Mouse (Mus musculus) brain, adult 2 months (tissue): ENCODE measurements at regions not wholly inside any gene's neighbourhood (a gene's known extent, or its start where the extent isn't known, plus 50 kb on each side); places are given as distances from the start of the nearest gene placed in this dataset.

Experiments
- DNase-seq: peaks from one replicate; pipeline ENCODE4 v3.0.0; 2011; ENCODE audit warnings: low read depth, low spot score

DNA sequence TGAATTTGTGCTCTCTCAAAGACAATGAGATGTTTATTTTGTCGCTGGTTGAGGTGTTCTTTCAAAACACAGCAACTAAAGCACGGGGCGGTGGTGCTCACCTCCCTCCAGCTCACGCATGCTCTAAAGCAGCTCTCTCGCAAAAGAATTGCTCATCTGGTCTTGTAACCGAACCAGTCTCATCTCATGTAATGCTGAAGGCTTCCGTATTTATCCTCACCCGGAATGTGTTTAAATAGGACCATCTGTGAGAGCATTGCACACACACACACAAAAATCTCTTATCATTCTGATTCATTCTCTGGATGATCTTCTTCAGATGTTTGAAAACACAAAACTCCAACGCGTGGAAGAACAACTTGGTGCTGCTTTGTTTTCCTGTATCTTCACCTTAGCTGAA, 138.4 kb downstream of the Irs2 start:
- peak; percentile 51 for DNase-seq

DNA sequence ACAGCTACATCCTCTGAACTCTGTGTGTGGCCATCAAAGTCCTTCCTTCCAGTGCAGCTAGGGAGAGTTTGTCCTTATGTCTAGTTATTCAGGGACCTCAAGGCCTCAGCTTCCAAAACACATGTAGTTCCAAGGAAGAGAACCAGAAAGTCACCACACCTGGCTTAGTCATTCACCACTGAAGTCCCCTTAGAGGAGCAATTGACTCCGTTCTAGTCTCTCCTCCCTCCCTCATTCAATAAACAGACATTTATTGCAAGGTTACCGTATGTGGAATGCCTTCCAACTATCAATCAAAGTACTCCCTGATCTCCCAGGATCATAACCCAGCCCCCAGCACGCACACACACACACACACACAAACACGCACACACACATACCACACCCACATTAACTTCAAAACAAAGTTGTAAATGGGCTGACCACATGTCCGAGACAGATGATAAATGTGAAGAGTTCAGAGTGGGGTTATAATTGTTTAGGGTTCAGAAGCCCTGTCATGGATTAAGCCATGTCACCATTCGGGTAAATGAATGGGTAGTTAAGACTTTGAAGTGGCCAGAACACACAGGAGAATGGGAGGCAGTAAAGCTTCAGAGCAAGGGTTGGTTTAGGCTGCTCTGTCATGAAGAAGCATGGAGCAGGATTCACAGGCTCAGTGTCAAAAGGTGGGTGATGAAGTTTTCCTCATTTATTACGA, 141.4 kb downstream of the Irs2 start:
- no peak for DNase-seq

DNA sequence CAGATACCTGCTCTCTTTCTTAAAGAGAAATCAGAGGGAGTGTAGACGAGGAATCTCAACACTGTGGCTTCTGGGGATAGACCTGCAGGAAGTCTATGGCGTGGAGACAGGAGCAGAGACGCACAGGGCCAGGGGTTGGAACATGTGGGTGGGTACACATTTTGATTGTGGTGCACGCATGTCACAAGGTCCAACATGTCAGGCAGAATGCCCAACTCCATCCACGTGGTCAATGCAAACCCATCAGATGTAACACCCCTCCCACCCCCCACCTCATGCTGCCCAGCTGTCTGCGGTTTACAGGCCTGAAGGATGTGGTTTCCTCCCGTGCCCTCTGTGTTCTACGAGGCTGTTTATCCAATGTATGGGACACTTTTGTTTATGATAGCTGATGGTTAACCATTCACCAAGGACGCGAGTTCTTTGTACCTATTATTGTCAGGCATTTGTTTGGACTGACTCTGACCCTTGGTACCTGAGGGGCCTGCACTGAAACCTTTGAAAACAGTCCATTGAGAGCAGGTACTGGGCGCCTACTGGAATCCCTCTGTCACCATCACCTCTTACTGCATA, 142.2 kb downstream of the Irs2 start:
- DNase-seq = no peak

DNA sequence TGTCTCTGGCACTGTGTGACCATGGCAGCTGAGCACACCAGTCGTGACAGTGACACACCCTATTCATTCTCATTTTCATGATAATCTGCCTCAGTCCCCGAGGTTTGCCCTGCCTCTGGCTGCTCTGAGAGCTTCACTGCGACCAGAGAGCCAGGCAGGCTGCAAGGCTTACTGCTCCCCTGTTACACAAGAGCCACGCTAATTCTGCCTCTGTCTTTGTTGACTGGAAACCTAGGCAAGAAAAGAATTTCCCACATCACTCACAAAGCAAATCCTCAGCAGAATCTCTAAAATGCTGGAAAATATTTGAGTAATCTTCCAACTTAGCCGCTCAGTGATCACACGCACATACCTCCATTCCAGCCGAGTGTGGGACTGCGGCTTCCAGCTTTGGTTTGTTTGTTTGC, 142.8 kb downstream of the Irs2 start:
- DNase-seq = peak; percentile 35

DNA sequence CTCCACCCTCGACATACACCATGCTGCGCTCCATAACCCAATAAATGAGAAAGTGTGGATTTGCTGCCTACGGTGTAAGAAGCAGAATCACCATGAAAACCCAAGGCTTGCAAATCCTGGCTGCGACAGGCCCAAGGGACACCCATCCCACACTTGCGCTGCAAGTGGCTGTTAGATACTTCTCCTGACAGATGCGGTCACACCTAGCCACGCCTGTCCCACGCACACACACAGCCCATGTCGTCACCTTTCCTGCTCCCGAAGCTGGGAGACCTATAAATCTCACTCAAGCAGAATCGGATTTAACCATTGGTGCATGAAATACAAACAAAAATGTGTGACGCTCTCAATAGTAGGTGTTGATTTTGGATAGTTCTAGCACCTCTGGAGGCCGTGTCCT, 145.8 kb downstream of the Irs2 start:
- no peak for DNase-seq

DNA sequence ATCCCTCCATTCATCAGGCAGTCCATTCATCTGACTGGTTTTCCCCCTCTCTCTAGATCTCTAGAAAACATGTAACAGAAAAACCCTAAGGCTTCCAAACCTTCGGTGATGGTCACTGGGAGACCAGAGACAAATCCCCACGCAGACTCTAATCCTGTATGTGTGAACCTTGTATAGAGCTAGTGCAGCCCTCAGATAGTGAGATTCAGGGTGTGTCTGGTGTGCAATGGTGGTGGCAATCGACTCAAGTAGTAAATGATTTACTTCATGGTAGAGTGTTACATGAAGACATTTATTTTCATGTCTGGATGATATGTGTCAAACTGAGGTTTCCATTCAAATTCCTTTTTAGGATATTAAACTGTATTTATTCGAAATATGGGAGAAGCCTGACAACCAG, 147.4 kb downstream of the Irs2 start:
- no peak for DNase-seq

DNA sequence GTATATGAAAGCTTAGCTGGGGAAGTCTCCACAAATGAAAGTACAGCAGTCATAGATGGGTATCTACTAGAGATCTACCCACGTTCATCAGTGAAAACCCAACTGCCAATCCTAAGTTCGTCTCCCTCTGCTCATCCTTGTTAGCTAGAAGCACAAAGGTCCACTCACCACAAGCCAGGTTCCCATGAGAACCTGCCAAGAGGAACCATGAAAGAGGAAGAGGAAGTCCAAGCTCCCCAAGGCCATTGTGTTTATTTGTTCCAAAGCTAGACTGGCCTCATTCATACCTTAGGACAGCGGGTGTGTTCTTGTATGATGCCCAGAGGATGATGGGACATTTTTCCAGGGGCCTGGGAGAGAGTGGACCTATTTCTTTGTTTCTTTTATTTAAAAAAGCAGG, 150.4 kb downstream of the Irs2 start:
- no peak for DNase-seq

DNA sequence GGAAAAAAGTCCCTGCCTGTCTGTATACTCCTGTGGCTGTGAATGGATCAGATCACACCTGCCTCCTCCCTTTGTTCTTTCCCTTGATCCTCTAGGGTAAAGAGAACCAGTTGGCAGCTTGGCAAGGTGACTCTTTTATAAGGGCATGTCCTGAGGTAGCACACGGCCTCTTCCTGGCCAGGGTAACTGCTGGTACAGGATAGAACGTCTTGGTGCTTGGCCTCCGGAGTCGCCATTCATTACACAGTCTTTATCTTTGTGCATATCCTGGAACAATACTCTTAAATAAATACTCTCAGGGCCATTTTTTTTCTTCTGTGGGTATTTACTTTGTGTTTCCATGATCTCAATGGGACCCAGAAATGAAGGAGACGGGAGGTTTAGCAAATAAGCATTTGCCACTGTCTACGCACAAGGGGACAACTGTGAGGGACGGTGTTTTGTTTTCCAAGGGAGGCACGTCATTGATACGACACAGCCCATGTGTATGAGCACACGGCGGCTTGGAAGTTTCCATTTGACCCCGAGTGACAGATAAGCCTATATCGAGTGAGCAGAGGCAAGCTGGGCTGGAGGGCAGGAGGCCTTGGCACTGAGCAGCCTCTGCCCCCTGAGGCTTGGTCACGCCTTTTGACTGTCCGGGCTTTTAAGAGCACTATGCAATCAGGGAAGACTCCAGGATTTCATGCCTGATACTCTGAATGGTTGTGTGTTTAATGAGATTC, 151.1 kb downstream of the Irs2 start:
- no peak for DNase-seq

DNA sequence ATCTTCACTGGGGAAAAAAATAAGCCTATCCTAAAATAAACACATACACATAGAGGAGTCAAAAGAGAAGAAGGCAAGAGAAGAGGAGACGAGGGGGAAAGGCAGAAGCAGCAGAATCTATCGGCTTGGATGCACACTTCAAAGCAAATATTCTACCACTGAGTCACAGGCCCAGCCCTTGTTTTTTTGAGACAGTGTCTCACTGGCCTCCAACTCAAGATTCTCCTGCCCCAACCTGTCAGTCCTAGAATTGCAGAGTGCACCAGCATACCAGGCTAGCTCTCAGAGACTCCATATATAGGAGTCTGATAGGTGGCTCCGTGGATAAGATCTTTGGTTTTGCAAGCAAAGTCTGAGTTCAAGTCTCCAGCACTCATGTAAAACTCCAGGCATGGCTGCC, 152.6 kb downstream of the Irs2 start:
- DNase-seq = no peak

DNA sequence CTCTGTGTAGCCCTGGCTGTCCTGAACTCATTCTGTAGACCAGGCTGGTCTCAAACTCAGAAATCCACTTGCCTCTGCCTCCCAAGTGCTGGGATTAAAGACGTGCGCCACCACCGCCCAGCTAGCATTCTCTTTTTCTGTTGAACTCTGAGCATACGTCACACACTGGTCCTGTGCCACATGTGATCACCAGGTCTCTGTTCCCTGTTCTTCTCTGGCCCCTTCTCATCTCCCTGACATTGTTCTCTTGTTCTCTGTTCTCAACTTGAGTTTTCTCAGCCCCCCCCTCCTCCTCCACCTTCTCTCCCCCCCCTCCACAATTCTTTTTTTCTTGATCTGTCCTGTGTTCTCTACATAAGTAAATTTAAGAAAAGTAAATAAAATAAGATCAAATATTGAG, 153.1 kb downstream of the Irs2 start:
- no peak for DNase-seq

DNA sequence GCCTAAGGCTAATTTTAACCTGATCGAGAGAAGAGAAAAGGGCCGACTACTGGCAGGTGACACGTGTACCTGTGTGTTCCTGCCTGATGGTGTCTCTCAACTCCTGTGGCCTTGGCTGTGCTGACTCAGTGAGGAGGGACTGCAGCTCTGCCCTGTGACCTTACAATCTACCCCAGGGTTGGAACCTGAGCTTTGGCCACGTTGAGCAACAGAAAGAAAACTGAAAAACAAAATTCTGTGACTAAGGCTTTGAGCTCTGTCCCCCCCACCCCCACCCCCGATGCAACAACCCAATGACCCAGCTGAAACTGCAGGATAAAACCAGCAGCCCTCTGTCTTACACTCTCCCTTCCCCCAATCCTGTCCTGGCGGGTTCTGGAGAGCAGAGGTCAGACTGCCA, 153.7 kb downstream of the Irs2 start:
- no peak for DNase-seq

DNA sequence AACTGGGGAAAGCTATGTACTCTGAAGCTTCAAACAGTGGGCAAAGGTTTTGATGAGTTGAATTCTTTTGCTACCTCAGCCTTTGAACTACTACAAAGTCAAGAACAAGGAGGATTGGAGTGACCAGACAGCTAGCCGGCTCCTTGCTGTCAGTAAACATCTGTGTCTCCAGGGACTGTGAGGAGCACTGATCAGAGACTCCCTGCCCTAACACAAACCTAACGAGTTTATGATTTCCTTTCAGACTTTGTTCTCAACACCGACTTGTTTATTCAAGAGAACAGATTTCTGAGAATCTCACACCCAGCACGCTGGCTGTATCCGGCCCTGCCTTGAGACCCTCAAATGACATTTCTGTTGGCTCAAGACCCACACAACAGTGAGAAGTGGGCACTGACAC, 154.4 kb downstream of the Irs2 start:
- DNase-seq = no peak

DNA sequence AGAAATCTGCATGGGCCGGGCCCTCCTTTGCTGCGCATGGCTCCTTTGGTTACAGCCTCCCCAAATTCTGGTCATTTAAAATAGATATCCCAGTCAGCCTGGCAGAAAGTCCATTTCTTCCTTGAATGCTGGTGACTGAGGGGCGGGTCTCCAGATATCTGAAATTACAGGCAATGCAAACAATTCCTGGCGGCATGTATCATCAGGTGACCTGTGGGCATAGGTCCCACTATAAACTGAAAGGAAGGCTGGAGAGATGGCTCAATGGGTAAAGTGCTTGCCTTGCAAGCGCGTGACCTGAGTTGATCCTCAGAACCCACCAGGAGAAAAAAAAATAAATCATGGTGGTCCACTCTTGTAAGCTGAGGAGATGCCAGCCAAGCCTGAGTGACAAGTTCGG, 158.3 kb downstream of the Irs2 start:
- no peak for DNase-seq

DNA sequence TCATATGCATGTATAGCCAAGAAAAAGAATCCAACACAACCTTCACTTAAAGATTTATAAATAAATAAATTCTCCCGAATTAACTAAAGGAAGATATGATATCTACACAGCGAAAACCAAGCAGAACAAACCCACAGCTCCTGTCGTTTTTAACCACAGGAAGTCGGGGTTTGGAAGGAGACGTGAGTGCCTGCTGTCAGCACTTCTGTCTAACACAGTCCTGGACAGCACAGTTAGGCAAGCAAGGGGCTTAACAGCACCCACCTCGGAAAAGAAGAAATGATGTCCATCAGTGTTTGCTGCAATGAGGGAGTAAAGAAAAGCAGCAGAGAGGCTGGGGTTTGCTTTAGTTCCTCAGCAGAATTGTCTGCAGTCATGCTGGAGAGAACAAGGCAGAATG, 162.7 kb downstream of the Irs2 start:
- DNase-seq = no peak

DNA sequence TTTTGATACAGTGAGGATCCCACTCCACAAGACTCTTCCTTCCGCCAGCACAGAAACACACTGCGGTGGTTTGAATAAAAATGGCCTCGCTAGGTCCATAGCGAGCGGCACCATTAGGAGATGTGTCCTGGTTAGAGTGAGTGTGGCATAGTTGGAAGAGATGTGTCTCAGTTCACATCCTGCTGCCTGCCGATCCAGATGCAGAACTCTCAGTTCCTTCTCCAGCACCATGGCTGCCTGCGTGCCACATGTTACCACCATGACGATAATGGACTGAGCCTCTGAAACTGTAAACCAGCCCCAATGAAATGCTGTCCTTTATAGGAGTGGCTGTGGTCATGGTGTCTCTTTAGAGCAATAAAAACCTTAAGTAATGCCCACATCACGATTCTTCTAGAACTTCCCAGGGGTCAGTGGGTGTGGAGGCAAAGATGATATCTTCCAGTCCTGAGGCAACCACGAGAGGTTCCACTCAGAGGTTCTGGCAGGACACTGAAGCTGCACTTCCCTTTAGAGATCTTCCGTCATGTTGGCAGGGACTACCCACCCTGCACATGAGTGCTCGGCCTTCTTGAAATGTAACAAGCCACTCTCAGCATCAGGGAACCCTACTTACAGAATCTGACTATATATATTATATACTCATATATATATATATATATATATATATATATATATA, 167.3 kb downstream of the Irs2 start:
- DNase-seq = no peak

DNA sequence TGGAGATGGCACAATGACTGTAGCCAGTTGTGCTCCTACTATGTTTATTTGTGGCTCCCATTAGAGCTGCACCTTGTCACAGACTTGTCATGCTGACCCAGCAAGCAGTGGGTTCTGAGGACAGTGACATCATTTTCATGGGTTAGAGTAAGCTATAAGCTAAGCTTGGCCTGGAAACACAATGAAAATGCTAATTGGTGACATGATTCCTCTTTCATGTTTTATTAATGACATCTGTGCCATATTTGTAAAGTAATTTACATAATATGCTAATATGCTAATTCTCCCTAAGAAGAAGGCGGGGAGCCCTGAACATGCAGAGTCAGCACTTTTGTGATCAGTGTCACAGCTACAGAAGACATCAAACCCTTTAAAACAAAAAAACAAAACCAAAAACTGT, 168.2 kb downstream of the Irs2 start:
- no peak for DNase-seq

DNA sequence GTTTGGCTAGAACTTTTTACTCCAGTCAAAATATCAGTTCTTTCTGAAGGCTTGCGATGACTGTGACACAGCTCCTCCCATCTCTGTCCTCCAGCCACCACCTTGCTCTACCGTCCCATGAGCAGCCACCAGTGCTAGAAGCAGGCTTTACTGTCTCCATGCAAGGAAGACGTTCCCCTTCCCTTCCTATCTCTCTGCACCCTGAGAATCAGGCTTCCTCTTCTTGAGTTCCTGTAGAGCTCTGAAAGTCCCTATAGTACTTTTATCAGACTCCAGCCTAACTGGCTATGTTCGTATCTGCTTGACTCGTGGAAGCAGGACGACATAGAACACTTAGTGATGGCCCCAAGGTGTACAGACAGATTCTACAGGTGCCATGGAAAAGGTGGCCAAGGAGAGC, 173.2 kb downstream of the Irs2 start:
- no peak for DNase-seq

DNA sequence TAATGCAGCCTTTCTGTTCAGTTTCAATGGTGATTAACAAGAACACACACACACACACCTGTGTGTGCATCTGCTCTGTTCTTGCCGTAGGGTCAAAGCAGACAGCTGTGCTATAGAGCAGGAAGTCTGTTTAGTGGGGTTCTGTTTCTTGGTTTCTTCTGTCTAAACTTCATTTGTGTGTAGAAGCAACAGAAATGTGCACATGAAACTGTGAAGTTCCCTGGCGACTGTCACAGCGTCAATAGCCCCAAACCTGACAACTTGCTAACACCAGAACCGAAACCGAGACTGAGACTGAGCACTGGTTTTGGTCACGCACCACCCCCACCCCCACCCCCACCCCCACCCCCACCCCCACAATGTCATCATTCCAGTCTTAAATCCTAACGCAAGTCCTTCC, 176.4 kb downstream of the Irs2 start:
- DNase-seq = no peak

DNA sequence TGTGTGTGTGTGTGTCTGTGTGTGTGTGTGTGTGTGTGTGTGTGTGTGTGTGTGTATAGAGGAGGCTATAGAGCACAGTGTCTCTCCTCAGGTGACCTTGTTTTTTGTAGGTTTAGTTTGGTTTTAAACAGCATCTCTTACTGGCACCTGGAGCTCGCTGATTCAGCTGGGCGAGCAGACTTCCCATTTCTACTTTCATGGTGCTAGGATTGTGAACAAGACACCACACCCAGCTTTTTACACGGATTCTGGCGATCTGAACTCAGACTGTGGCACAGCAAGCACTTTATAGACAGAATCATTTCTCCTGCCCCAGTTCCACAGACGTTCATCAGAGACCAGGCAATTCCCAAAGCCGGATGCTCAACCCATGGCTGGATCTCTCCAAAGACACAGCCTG, 177.0 kb downstream of the Irs2 start:
- DNase-seq = no peak

DNA sequence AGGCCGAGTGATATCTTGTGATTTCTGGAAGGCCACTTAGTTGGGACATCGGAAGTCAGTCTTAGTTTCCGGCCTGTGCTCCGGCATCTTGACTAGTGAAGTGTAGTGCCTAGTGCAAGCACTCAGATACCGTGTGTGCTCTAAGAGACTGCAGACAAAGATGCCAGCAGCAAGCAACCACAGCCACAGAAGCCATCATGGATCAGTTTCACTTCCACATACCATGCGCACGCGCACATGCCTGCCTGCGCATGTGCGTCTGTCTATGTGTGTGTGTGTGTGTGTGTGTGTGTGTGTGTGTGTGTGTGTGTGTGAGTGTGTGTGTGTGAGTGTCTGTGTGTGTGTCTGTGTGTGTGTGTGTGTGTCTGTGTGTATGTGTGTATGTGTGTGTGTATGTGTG, 177.4 kb downstream of the Irs2 start:
- no peak for DNase-seq

DNA sequence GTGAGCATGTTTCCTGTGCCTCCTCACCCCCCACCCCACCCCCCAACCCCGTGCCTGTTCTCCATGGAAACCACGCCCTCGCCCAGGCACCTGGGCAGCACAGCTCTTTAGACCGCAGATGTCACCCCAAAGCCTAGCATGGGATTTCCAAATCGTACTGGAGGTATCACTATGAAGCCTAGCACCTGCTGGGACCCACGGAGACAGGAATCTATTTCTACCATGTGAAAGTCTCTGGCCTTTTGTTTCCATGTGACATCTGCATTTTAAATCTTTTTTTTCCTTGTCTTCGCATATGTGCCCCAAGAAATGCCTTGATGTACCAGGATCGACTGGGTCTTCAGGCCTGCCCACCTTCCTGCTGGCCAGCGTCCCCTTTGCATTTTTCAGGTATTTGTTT, 179.7 kb downstream of the Irs2 start:
- DNase-seq = no peak

DNA sequence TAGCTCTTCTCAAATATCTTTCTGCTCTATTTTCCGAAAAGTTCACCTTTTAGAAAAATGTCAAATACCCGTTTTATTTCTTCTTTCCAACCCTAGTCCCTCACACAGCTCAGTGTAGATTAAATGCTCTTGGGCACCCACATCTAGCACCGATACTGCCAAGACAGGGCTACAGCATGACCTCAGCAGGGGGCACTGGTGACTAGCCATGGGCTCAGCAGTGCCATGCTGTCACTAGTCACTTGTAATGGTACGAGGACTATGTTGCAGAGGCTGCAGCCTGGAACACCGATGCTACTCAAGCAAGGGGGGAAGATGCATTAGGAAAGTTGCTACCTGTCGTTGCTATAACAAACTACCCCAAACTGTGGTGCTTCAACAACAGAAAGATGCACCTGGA, 180.7 kb downstream of the Irs2 start:
- peak; percentile 61 for DNase-seq

DNA sequence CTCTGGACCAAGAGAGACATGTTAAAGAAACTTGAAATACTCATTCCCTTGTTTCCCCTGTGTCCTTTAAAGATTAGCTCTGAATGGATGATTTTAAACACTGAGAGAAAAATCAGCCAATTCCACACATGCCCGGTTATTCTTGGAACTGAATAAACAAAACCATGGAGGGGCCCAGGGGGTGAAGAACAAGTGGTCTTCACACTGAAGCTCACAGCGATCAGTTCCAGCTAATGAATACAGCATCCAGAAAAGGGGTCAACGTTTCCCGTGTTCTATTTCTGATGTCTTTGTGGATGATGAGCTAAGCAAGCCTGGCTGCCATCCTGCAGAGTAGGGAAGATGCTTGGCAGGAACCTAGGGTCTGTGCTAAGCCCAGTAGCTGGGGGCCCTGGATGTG, 182.3 kb downstream of the Irs2 start:
- no peak for DNase-seq
